18 mouse cellular contexts compared by ENCODE assay signal in the genomic region with DNA sequence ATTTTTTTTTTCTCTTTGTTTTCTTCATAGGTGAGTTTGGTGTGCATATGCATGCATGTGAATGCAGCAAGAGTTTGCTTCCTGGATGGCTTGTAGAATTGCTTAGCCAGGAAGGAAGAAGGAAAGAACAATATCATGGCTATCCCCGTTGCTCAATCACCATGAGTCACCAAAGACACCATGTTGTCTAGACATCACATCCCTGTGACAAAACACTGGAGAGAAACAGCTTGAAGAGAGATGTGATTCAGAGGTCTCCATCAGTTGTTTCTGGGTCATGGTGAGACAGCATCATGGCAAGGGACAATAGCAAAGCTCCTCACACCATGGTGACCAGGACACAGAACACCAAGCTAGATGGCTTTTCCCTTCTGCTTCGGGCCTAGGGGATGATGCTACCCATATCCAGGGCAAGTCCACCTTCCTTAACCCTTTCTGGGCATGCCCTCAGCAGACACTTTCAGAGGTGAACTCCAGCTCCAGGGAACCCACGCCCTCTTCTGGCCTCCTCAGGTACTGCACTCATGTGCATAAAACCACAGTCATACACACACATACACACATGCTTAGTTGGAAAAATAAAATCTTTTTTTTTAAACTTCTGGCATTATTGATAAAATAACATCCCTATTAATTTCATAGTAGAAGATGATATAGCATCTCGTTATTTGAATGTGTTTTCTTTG. TPM values are rescaled to one million over a fixed set of nuclear protein-coding genes. Genes with fewer than 3 reads are reported as not detected.
DNase-seq lines count a peak whose midpoint lies in the region; ATAC-seq and TF ChIP-seq lines count a peak whose summit lies in the region.
"Had no signal": no experiment of that assay in that cellular context is flagged by ENCODE, and none has a peak within 500 bp of the region (broad histone marks: within the 10 kb centered on the region; RNA-seq: fewer than 3 reads in every experiment).

No protein-coding gene starts in this region.

- H3K4me2 ChIP-seq in heart, postnatal 0 days (ENCODE audit: low read depth, low read length), result no peak overlapping the region
- no peak overlapping the region for H3K4me2 ChIP-seq in lung, postnatal 0 days (replicated peaks; ENCODE audit: low read depth, low read length)
- no peak overlapping the region for H3K4me2 ChIP-seq in myocyte (ENCODE audit: low read depth)
- H3K4me2 ChIP-seq: midbrain, embryonic 12.5 days had no signal

- H3K9me3 ChIP-seq in heart, postnatal 0 days (replicated peaks; ENCODE audit: control insufficient read depth, low read length), result no peaks in the 10 kb centered on the region
- no peaks in the 10 kb centered on the region for H3K9me3 ChIP-seq in lung, postnatal 0 days (ENCODE audit: low read length)
- H3K9me3 ChIP-seq: forebrain, embryonic 10.5 days; midbrain, embryonic 12.5 days had no signal

- no peaks in the 10 kb centered on the region for H3K4me1 ChIP-seq in heart, postnatal 0 days (ENCODE audit: control insufficient read depth, insufficient read depth)
- no peaks in the 10 kb centered on the region for H3K4me1 ChIP-seq in lung, postnatal 0 days (ENCODE audit: insufficient read depth, low read depth, low read length)
- H3K4me1 ChIP-seq: forebrain, embryonic 10.5 days; midbrain, embryonic 12.5 days had no signal

- TF ChIP-seq POLR2A in myocyte (IDR thresholded peaks at IDR 0.05; ENCODE audit: insufficient read length, low read depth), result no peak

- DNase-seq in heart, postnatal 0 days (ENCODE audit: low spot score), result no peak
- no peak for DNase-seq in heart, adult 11 months
- DNase-seq in lung, postnatal 0 days (ENCODE audit: low spot score), result peak; percentile 18
- DNase-seq in lung, postnatal 4 days, result no peak
- peak; percentile 57 for DNase-seq in Muller cell, postnatal 12 days (ENCODE audit: inconsistent ontology term)
- no peak for DNase-seq in cerebellum, adult 18-20 months
- DNase-seq: gastrocnemius, postnatal 36 days; heart, postnatal 10 days; kidney, postnatal 25 days; right cerebral cortex, postnatal 25 days had no signal

- no peaks in the 10 kb centered on the region for H3K27me3 ChIP-seq in heart, postnatal 0 days (ENCODE audit: control insufficient read depth, insufficient read depth, low read length)
- H3K27me3 ChIP-seq in lung, postnatal 0 days (replicated peaks; ENCODE audit: insufficient read depth, low read length), result no peaks in the 10 kb centered on the region
- no peaks in the 10 kb centered on the region for H3K27me3 ChIP-seq in myocyte (ENCODE audit: control insufficient read depth, insufficient read depth, insufficient read length)
- H3K27me3 ChIP-seq: midbrain, embryonic 12.5 days had no signal

- 63% methylated on average over 4 of the region's 4 CpGs for WGBS in heart, postnatal 0 days
- 67% methylated on average over 4 of the region's 4 CpGs for WGBS in lung, postnatal 0 days

- H3K36me3 ChIP-seq in heart, postnatal 0 days (replicated peaks; ENCODE audit: control insufficient read depth, insufficient read depth, low read length), result no peaks in the 10 kb centered on the region
- H3K36me3 ChIP-seq in lung, postnatal 0 days (ENCODE audit: insufficient read depth, low read length), result no peaks in the 10 kb centered on the region
- no peaks in the 10 kb centered on the region for H3K36me3 ChIP-seq in myocyte (ENCODE audit: control insufficient read depth, insufficient read depth)
- H3K36me3 ChIP-seq: forebrain, embryonic 10.5 days; midbrain, embryonic 12.5 days had no signal

- no peak overlapping the region for H3K4me3 ChIP-seq in heart, postnatal 0 days (ENCODE audit: low read depth, low read length)
- H3K4me3 ChIP-seq in lung, postnatal 0 days (ENCODE audit: low read depth, low read length), result no peak overlapping the region
- no peak overlapping the region for H3K4me3 ChIP-seq in myocyte
- H3K4me3 ChIP-seq: forebrain, embryonic 10.5 days; midbrain, embryonic 12.5 days had no signal

- no peak for ATAC-seq in heart, postnatal 0 days (ENCODE audit: insufficient read depth, low read depth)
- ATAC-seq in lung, postnatal 0 days, result no peak
- no peak; the same call in 1 of the 2 replicates for ATAC-seq in erythroblast, adult 5-6 weeks (replicated peaks; ENCODE audit: low FRiP score, poor library complexity, severe bottlenecking)

- no peak for TF ChIP-seq EP300 in heart, postnatal 0 days (IDR thresholded peaks at IDR 0.05; ENCODE audit: low read depth)
- no peak for TF ChIP-seq EP300 in lung, postnatal 0 days (IDR thresholded peaks at IDR 0.05)

- H3K27ac ChIP-seq in heart, postnatal 0 days (ENCODE audit: low read depth), result no peak overlapping the region
- H3K27ac ChIP-seq in lung, postnatal 0 days (ENCODE audit: low read length), result no peak overlapping the region
- H3K27ac ChIP-seq: forebrain, embryonic 10.5 days; midbrain, embryonic 12.5 days had no signal

- H3ac ChIP-seq in myocyte (ENCODE audit: control insufficient read depth, insufficient read length), result no peak overlapping the region

- peak; percentile 24 for TF ChIP-seq CTCF in heart, postnatal 0 days (IDR thresholded peaks at IDR 0.05; ENCODE audit: low read depth)
- peak; percentile 34; the same call in 1 of the 2 replicates for TF ChIP-seq CTCF in lung, postnatal 0 days (IDR thresholded peaks at IDR 0.05)

- no peak overlapping the region for H3K9ac ChIP-seq in heart, postnatal 0 days (replicated peaks; ENCODE audit: low read depth, low read length)
- no peak overlapping the region for H3K9ac ChIP-seq in lung, postnatal 0 days (replicated peaks; ENCODE audit: low read depth)
- H3K9ac ChIP-seq: midbrain, embryonic 12.5 days had no signal

- H3K79me2 ChIP-seq in myocyte (ENCODE audit: control insufficient read depth, insufficient read depth), result no peaks in the 10 kb centered on the region

TF ChIP-seq in myocyte, 11 proteins besides CTCF, POLR2A, EP300 and RAD21:
- TF ChIP-seq MYOD1 (IDR thresholded peaks at IDR 0.05; ENCODE audit: control insufficient read depth in 1 of 3, insufficient read length in 2 of 3, low read depth in 2 of 3) (no peak), TCF12 (IDR thresholded peaks at IDR 0.05; ENCODE audit: insufficient read depth, poor library complexity, severe bottlenecking) (no peak), REST (IDR thresholded peaks at IDR 0.05; ENCODE audit: insufficient read depth, insufficient read length) (no peak), SRF (IDR thresholded peaks at IDR 0.05; ENCODE audit: control insufficient read depth, insufficient read length, low read depth) (no peak), E2F4 (IDR thresholded peaks at IDR 0.05; ENCODE audit: insufficient read depth) (no peak), USF1 (IDR thresholded peaks at IDR 0.05; ENCODE audit: low read depth) (no peak), CEBPB (IDR thresholded peaks at IDR 0.05; ENCODE audit: insufficient read depth, poor library complexity, severe bottlenecking) (0 out of 2 replicates have a peak, but pooled peaks have one; percentile 61), TCF3 (IDR thresholded peaks at IDR 0.05; ENCODE audit: insufficient read length, low read depth) (no peak)

RNA-seq across cellular contexts. Expression of a gene that starts 2.2 kb away (rescaled TPM):
- total RNA-seq in heart, postnatal 0 days (2014; rRNA removed; ENCODE audit: low replicate concordance), result not detected in 2 replicates
- polyA plus RNA-seq in heart, postnatal 0 days (2015; fragmentation: Nextera tagmentation; extraction: Ambion mirVana), result not detected in 2 replicates
- polyA plus RNA-seq in lung, postnatal 0 days (2015; fragmentation: Nextera tagmentation; extraction: Ambion mirVana), result not detected in 2 replicates
- 0.30 TPM for polyA plus RNA-seq in myocyte (2012; fragmentation: generic; extraction: Trizol)
- not detected in 2 replicates for total RNA-seq in erythroblast, adult 5-6 weeks (2015; ENCODE audit: low replicate concordance)
- total RNA-seq in erythroblast, adult 5-6 weeks (2017; ENCODE audit: low replicate concordance), result not detected in 2 replicates
- total RNA-seq: gastrocnemius, postnatal 36 days; heart, postnatal 10 days; left cerebral cortex, adult 8-10 months had no signal
- polyA plus RNA-seq: forebrain, embryonic 10.5 days; liver, embryonic 16.5 days; midbrain, embryonic 12.5 days; neural tube, embryonic 14.5 days had no signal

RNA-seq across cellular contexts. Expression of a gene that starts 2.7 kb away (rescaled TPM):
- not detected in 2 replicates for total RNA-seq in heart, postnatal 0 days (2014; rRNA removed; ENCODE audit: low replicate concordance)
- polyA plus RNA-seq in heart, postnatal 0 days (2015; fragmentation: Nextera tagmentation; extraction: Ambion mirVana), result not detected in 2 replicates
- polyA plus RNA-seq in lung, postnatal 0 days (2015; fragmentation: Nextera tagmentation; extraction: Ambion mirVana), result not detected in 2 replicates
- polyA plus RNA-seq in myocyte (2012; fragmentation: generic; extraction: Trizol), result not detected
- not detected in 2 replicates for total RNA-seq in erythroblast, adult 5-6 weeks (2015; ENCODE audit: low replicate concordance)
- not detected in 2 replicates for total RNA-seq in erythroblast, adult 5-6 weeks (2017; ENCODE audit: low replicate concordance)
- total RNA-seq: gastrocnemius, postnatal 36 days; heart, postnatal 10 days; left cerebral cortex, adult 8-10 months had no signal
- polyA plus RNA-seq: forebrain, embryonic 10.5 days; liver, embryonic 16.5 days; midbrain, embryonic 12.5 days; neural tube, embryonic 14.5 days; urinary bladder, adult 2 months had no signal

RNA-seq across cellular contexts. Expression of a gene that starts 21.3 kb away (rescaled TPM):
- not detected in 2 replicates for total RNA-seq in heart, postnatal 0 days (2014; rRNA removed; ENCODE audit: low replicate concordance)
- polyA plus RNA-seq in heart, postnatal 0 days (2015; fragmentation: Nextera tagmentation; extraction: Ambion mirVana), result 2.2 and 2.6 TPM in 2 replicates
- polyA plus RNA-seq in lung, postnatal 0 days (2015; fragmentation: Nextera tagmentation; extraction: Ambion mirVana), result 0.36 TPM in 1 of 2 replicates, not detected in the other
- not detected for polyA plus RNA-seq in myocyte (2012; fragmentation: generic; extraction: Trizol)
- total RNA-seq in erythroblast, adult 5-6 weeks (2015; ENCODE audit: low replicate concordance), result not detected in 2 replicates
- not detected in 2 replicates for total RNA-seq in erythroblast, adult 5-6 weeks (2017; ENCODE audit: low replicate concordance)
- total RNA-seq: gastrocnemius, postnatal 36 days; heart, postnatal 10 days; left cerebral cortex, adult 8-10 months had no signal
- polyA plus RNA-seq: forebrain, embryonic 10.5 days; liver, embryonic 16.5 days; midbrain, embryonic 12.5 days; neural tube, embryonic 14.5 days; urinary bladder, adult 2 months had no signal

RNA-seq across cellular contexts. Expression of a gene that starts 21.4 kb away (rescaled TPM):
- total RNA-seq in heart, postnatal 0 days (2014; rRNA removed; ENCODE audit: low replicate concordance), result not detected in 2 replicates
- 0.53 and 0.54 TPM in 2 replicates for polyA plus RNA-seq in heart, postnatal 0 days (2015; fragmentation: Nextera tagmentation; extraction: Ambion mirVana)
- polyA plus RNA-seq in lung, postnatal 0 days (2015; fragmentation: Nextera tagmentation; extraction: Ambion mirVana), result 3.0 and 4.9 TPM in 2 replicates
- 8.8 TPM for polyA plus RNA-seq in myocyte (2012; fragmentation: generic; extraction: Trizol)
- not detected in 2 replicates for total RNA-seq in erythroblast, adult 5-6 weeks (2015; ENCODE audit: low replicate concordance)
- not detected in 2 replicates for total RNA-seq in erythroblast, adult 5-6 weeks (2017; ENCODE audit: low replicate concordance)
- total RNA-seq: gastrocnemius, postnatal 36 days; heart, postnatal 10 days; left cerebral cortex, adult 8-10 months had no signal
- polyA plus RNA-seq: forebrain, embryonic 10.5 days; liver, embryonic 16.5 days; midbrain, embryonic 12.5 days; neural tube, embryonic 14.5 days had no signal

RNA-seq across cellular contexts. Expression of a gene that starts 25.3 kb away (rescaled TPM):
- total RNA-seq in heart, postnatal 0 days (2014; rRNA removed; ENCODE audit: low replicate concordance), result 4.8 and 12.5 TPM in 2 replicates
- polyA plus RNA-seq in heart, postnatal 0 days (2015; fragmentation: Nextera tagmentation; extraction: Ambion mirVana), result 10.2 TPM in 2 replicates
- polyA plus RNA-seq in lung, postnatal 0 days (2015; fragmentation: Nextera tagmentation; extraction: Ambion mirVana), result 32.2 and 34.0 TPM in 2 replicates
- 28.3 TPM for polyA plus RNA-seq in myocyte (2012; fragmentation: generic; extraction: Trizol)
- 0.77 TPM in 1 of 2 replicates, not detected in the other for total RNA-seq in erythroblast, adult 5-6 weeks (2015; ENCODE audit: low replicate concordance)
- 0.60 TPM in 1 of 2 replicates, not detected in the other for total RNA-seq in erythroblast, adult 5-6 weeks (2017; ENCODE audit: low replicate concordance)
- polyA plus RNA-seq: midbrain, embryonic 12.5 days; neural tube, embryonic 14.5 days had no signal

Comparison
In these comparisons a context has a peak if more than half of its experiments do, and no peak if none do; other contexts are left out.
1. DNase-seq: peak in lung, postnatal 0 days (single experiment) and Muller cell, postnatal 12 days (single experiment); none in heart, postnatal 0 days (single experiment), heart, adult 11 months (single experiment), lung, postnatal 4 days (0 of 2) and cerebellum, adult 18-20 months (0 of 2).